Mouse (Mus musculus) heart, embryonic 12.5 days (tissue): ENCODE data around the gene BC005624. TPM values are rescaled to one million over a fixed set of nuclear protein-coding genes. Genes with fewer than 3 reads are reported as not detected.
A peak's percentile ranks its signal among the peaks of the same experiment; 100 is the strongest.

Experiments used
- ATAC-seq: fragments of 200-750 bp; cut with Nextera tagmentation; 2 replicates; pipeline ENCODE4 v1.8.0; 2017; ENCODE audit warnings: moderate TSS enrichment, moderate library complexity; ENCODE audit not compliant: insufficient number of reproducible peaks, low FRiP score
- H3K27ac ChIP-seq: fragments of 300-500 bp; sonication (generic); 2 replicates; pipeline ENCODE4 v1.5.1; 2016; ENCODE audit warnings: mild to moderate bottlenecking, moderate library complexity; ENCODE audit not compliant: poor library complexity, severe bottlenecking
- H3K27me3 ChIP-seq: fragments of 300-500 bp; sonication (generic); replicated peaks from 2 replicates; pipeline ENCODE4 v1.6.1; 2016; ENCODE audit warnings: mild to moderate bottlenecking, moderate library complexity
- H3K36me3 ChIP-seq: fragments of 300-500 bp; sonication (generic); 2 replicates; pipeline ENCODE4 v1.6.1; 2016; ENCODE audit warnings: mild to moderate bottlenecking, moderate library complexity
- H3K4me1 ChIP-seq: fragments of 300-500 bp; sonication (generic); replicated peaks from 2 replicates; pipeline ENCODE4 v1.6.1; 2016; ENCODE audit warnings: mild to moderate bottlenecking
- H3K4me2 ChIP-seq: fragments of 300-500 bp; sonication (generic); 2 replicates; pipeline ENCODE4 v1.6.1; 2016; ENCODE audit warnings: mild to moderate bottlenecking, moderate library complexity
- H3K4me3 ChIP-seq: fragments of 300-500 bp; sonication (generic); 2 replicates; pipeline ENCODE4 v1.5.1; 2016; ENCODE audit warnings: mild to moderate bottlenecking
- H3K9ac ChIP-seq: fragments of 300-500 bp; sonication (generic); 2 replicates; pipeline ENCODE4 v1.6.1; 2016; ENCODE audit warnings: mild to moderate bottlenecking, moderate library complexity
- H3K9me3 ChIP-seq: fragments of 300-500 bp; sonication (generic); replicated peaks from 2 replicates; pipeline ENCODE4 v1.6.1; 2016; ENCODE audit warnings: mild to moderate bottlenecking, moderate library complexity
- WGBS: fragments of 180-500 bp; shearing (Covaris S2); methylation state at CpG from one replicate; pipeline ENCODE4 v1.1.7; 2016; 5-methylcytosine and 5-hydroxymethylcytosine counted together
- polyA plus RNA-seq: library from polyadenylated mRNA; unstranded; fragments of >200 nt; fragmentation: Nextera tagmentation; extraction: Ambion mirVana; gene quantifications from 2 replicates; pipeline ENCODE4 v1.2.1, GENCODE M21; 2016

Gene BC005624
- polyA plus RNA-seq, 1 experiment from 2014 or later = 33.8 TPM

DNA sequence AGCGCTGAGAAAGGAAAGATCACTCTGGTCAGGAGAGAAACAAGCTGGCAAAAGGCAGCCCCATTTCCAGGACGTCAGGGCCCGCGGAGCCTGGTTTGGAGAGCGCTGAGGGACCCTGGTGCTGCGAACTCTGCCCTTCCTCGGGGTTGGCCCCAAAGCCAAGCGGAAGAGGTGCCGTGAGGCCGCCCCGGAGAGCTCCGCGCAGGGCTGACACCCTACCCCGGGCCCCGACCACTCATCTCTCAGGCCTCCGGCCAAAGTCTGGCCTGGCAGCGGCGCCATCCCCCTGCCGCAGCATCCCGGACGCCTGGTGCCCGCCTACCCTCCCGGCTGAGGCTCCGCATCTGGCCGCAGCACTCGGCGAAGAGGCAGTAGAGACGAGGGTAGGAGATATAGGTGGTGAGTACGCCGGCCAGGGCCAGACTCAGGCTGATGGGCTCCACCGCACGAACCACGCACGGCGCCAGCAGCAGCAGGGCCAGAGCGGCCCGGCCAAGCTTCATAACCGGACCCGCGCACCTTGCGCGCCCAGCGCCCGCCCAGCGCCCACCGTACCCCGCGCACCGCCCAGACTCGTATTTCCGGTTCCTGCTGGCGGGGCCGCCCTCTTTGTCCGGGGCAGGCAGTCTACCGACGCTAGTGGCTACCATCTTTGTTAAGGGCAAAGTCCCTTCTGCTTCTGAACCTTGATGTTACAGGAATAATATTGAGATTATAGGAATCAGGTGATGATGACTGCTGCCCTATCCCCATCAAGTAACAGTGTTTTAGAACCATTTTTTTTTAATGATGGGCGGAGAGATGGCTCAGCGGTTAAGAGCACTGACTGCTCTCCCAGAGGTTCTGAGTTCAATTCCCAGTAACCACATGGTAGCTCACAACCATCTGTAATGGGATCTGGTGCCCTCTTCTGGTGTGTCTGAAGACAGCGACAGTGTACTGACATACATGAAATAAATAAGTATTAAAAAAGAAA lies 14.4 kb downstream of the BC005624 start, which contains the start of gene Tor1a:
Gene Tor1a (minus strand): TSS at position 582 of the 976 bp plus-strand sequence.
- H3K9ac ChIP-seq = peak within 1 kb of the TSS; percentile 93
- H3K36me3 ChIP-seq = peaks cover 51% of the 10 kb centered on the region
- peak within 1 kb of the TSS; percentile 92 for H3K4me2 ChIP-seq
- H3K27ac ChIP-seq = peak within 1 kb of the TSS; percentile 43
- H3K9me3 ChIP-seq = no peaks in the 10 kb centered on the region
- WGBS = 2% methylated on average over 59 of the region's 59 CpGs
- H3K4me3 ChIP-seq = peak within 1 kb of the TSS; percentile 95
- no peaks in the 10 kb centered on the region for H3K27me3 ChIP-seq
- H3K4me1 ChIP-seq = peaks cover 15% of the 10 kb centered on the region
- peak; percentile 91 for ATAC-seq

DNA sequence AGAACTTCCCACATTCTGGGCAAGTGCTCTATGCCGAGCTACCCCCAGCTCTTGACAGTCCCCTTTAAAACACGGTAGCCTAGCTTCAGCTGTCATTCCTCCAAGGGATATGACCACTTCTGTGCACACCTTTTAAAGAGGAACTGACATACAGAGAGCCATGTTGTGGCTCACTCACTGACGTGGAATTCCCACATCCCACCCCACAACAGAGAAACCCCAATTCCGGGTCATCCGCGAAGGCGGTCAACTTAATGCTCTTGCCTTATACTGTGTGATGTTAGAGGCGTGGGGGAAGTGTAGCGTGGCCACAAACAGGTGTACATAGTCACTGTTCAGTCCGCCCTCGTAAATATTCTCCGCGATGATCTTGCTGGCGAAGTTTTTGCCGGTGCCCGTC lies 15.2 kb downstream of the BC005624 start:
- Histone ChIP-seq H3K4me3 (peak overlapping the region; percentile 95), H3K9ac (peak overlapping the region; percentile 93), H3K4me1 (peaks cover 15% of the 10 kb centered on the region), H3K27ac (no peak overlapping the region), H3K9me3 (no peaks in the 10 kb centered on the region), H3K4me2 (peak overlapping the region; percentile 92), H3K36me3 (peaks cover 54% of the 10 kb centered on the region), H3K27me3 (no peaks in the 10 kb centered on the region)
- WGBS = 22% methylated on average over 16 of the region's 16 CpGs
- no peak for ATAC-seq

- H3K36me3 ChIP-seq = peaks cover 62% of the 10 kb centered on the region
- peaks cover 15% of the 10 kb centered on the region for H3K4me1 ChIP-seq
- WGBS = 92% methylated on average over 8 of the region's 8 CpGs
- H3K9ac ChIP-seq = no peak overlapping the region
- no peak overlapping the region for H3K4me3 ChIP-seq
- H3K4me2 ChIP-seq = no peak overlapping the region
- H3K27me3 ChIP-seq = no peaks in the 10 kb centered on the region
- ATAC-seq = no peak
- H3K27ac ChIP-seq = no peak overlapping the region
- no peaks in the 10 kb centered on the region for H3K9me3 ChIP-seq
Observed at GRCm38 (mm10) chr2:30965627-30966026, 16.4 kb downstream of the BC005624 start.

- Histone ChIP-seq H3K9me3 (no peaks in the 10 kb centered on the region), H3K9ac (no peak overlapping the region), H3K4me3 (no peak overlapping the region), H3K27ac (no peak overlapping the region), H3K36me3 (peaks cover 84% of the 10 kb centered on the region), H3K4me2 (no peak overlapping the region), H3K27me3 (no peaks in the 10 kb centered on the region), H3K4me1 (peaks cover 15% of the 10 kb centered on the region)
- WGBS = 69% methylated on average over 11 of the region's 11 CpGs
- ATAC-seq = no peak
Observed at GRCm38 (mm10) chr2:30962570-30963254, 19.3 kb downstream of the BC005624 start.

DNA sequence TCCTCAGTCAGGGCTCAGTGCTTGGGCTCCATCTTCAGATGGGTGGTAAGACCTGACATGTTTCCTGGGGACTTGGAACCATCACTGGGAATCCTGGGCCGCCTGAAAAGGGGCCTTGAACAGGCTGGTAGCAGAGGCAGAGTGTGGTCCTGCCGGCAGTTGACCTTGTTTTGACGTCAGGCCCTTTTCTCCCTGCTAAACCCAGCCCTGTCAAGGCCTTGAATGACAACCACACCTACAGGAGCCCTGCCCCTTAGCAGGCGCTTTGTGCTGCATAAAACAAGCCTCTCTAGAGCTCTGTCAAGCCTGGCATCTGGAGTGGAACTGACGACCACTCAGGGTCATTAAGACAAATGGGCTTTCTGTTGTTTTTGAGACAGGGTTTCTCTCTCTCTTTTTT lies 22.1 kb downstream of the BC005624 start:
- H3K27ac ChIP-seq = no peak overlapping the region
- no peak overlapping the region for H3K4me3 ChIP-seq
- H3K36me3 ChIP-seq = peaks cover 100% of the 10 kb centered on the region
- H3K4me2 ChIP-seq = no peak overlapping the region
- 48% methylated on average over 5 of the region's 5 CpGs for WGBS
- no peaks in the 10 kb centered on the region for H3K27me3 ChIP-seq
- no peak for ATAC-seq
- no peaks in the 10 kb centered on the region for H3K9me3 ChIP-seq
- H3K4me1 ChIP-seq = peaks cover 9% of the 10 kb centered on the region
- no peak overlapping the region for H3K9ac ChIP-seq

DNA sequence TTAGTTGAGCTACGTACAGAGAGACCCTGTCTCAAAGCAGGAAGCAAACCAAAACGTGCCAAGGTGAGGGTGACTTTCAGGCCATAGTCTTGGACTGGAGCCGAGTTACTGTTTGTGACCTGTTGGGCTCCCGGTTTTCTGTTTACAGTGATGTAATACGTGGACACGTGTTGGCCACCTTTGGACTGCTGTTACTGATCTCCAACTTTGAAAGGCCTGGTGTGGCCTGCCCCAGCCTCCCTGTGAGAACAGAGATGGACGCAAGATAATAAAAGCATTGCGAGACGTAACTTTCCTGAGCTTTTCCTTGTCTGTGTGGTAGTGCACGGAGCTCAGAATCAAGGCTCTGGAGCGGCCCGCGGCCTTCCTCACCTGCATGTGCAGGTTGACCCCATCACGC lies 23.3 kb downstream of the BC005624 start:
- 87% methylated on average over 14 of the region's 14 CpGs for WGBS
- Histone ChIP-seq H3K27ac (no peak overlapping the region), H3K9ac (no peak overlapping the region), H3K9me3 (no peaks in the 10 kb centered on the region), H3K4me2 (no peak overlapping the region), H3K36me3 (peaks cover 89% of the 10 kb centered on the region), H3K4me3 (no peak overlapping the region), H3K4me1 (peaks cover 20% of the 10 kb centered on the region), H3K27me3 (no peaks in the 10 kb centered on the region)
- no peak for ATAC-seq

DNA sequence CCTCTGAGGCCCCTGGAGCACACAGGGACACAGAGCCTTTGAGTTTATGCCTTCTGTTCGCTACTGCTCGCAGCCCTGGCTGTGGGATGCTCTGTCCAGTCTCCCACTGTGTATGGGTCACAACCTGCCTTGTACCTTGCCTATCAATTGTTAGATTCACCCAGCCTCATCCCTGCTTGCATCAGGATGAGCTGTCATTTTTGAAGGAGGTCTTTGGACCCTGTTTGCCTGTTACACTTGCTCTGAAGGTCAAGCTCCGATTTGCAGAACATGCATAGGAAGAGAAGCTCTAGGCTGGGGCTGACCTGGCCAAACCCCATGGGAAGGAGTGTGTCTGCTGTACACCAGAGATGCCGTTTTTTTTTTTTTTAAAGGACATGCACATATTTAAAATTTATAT lies 24.5 kb downstream of the BC005624 start:
- Histone ChIP-seq H3K9ac (no peak overlapping the region), H3K9me3 (no peaks in the 10 kb centered on the region), H3K4me2 (no peak overlapping the region), H3K36me3 (peaks cover 77% of the 10 kb centered on the region), H3K27ac (no peak overlapping the region), H3K4me3 (no peak overlapping the region), H3K27me3 (no peaks in the 10 kb centered on the region), H3K4me1 (peaks cover 24% of the 10 kb centered on the region)
- WGBS = 81% methylated on average over 4 of the region's 4 CpGs
- ATAC-seq = no peak

GRCm38 (mm10) chr2:30954797-30955196 lies 27.2 kb downstream of the BC005624 start:
- WGBS = 64% methylated on average over 6 of the region's 6 CpGs
- 0 out of 2 replicates have a peak overlapping the region, but pooled peaks have one; percentile 88 for H3K9ac ChIP-seq
- no peak for ATAC-seq

DNA sequence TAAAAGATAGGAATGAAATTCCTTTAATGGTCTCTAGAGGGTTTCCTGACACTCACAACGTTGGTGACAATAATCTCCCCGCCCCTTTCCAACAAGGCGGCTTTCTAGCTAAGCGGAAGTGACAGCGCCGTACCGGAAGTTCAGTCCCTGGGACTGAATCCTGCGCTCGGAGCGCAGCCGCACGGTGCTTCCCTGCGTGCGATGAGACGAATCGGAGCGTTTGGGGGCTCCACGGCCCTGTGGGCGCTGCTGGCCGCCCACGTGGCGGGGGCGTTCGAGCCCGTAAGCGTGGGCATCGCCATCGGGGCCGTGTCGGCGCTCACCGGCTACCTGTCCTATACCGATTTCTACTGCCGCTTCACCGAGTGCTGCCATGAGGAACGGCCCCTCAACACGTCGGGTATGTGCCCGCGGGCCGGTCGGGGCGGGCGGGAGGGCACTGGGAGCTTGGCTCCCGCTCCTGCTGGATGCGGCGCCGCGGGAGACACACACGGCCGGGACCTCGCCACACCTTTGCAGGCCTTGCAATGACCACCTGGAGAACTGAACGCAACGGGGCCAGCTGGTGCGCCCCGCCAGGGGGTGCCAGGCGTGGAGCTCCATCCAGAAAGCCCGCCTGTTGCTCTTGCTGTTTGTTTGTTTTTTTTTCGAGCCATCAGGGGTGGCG lies 29.0 kb downstream of the BC005624 start, which contains the start of gene Tor1b:
Gene Tor1b (plus strand): TSS at position 136 of the 667 bp plus-strand sequence.
- Histone ChIP-seq H3K4me1 (peaks cover 27% of the 10 kb centered on the region), H3K4me3 (peak within 1 kb of the TSS; percentile 92), H3K9me3 (no peaks in the 10 kb centered on the region), H3K36me3 (peaks cover 32% of the 10 kb centered on the region), H3K4me2 (peak within 1 kb of the TSS; percentile 90), H3K9ac (peak within 1 kb of the TSS; percentile 88), H3K27me3 (peaks cover 8% of the 10 kb centered on the region; the same call in 1 of the 2 replicates), H3K27ac (peak within 1 kb of the TSS; percentile 84)
- under 1% methylated on average over 60 of the region's 60 CpGs for WGBS
- ATAC-seq = peak; percentile 83

More at GRCm38 (mm10) chr2:30954797-30955196, 27.2 kb downstream of the BC005624 start:
- no peak overlapping the region for H3K4me3 ChIP-seq
- H3K4me1 ChIP-seq = peaks cover 27% of the 10 kb centered on the region
- peak overlapping the region; percentile 90 for H3K4me2 ChIP-seq
- no peaks in the 10 kb centered on the region for H3K9me3 ChIP-seq
- peaks cover 50% of the 10 kb centered on the region for H3K36me3 ChIP-seq
- H3K27ac ChIP-seq = no peak overlapping the region
- peaks cover 3% of the 10 kb centered on the region; the same call in 1 of the 2 replicates for H3K27me3 ChIP-seq

GRCm38 (mm10) chr2:30952457-30952823 lies 29.6 kb downstream of the BC005624 start:
- H3K4me2 ChIP-seq = peak overlapping the region; percentile 90
- peaks cover 9% of the 10 kb centered on the region; the same call in 1 of the 2 replicates for H3K27me3 ChIP-seq
- ATAC-seq = 0 out of 2 replicates have a peak, but pooled peaks have one; percentile 15
- H3K36me3 ChIP-seq = peaks cover 27% of the 10 kb centered on the region
- no peak overlapping the region; the same call in 1 of the 2 replicates for H3K9ac ChIP-seq
- WGBS = 28% methylated on average over 5 of the region's 5 CpGs
- peaks cover 27% of the 10 kb centered on the region for H3K4me1 ChIP-seq
- peak overlapping the region; percentile 92 for H3K4me3 ChIP-seq
- H3K9me3 ChIP-seq = no peaks in the 10 kb centered on the region
- H3K27ac ChIP-seq = peak overlapping the region; percentile 84; the same call in 1 of the 2 replicates
